Mouse (Mus musculus) MEL (cell line): Measurements from ENCODE around the gene Efna5. TPM values are rescaled to one million over a fixed set of nuclear protein-coding genes. Genes with fewer than 3 reads are reported as not detected.
A peak's percentile ranks its signal among the peaks of the same experiment; 100 is the strongest.

Experiments
- DNase-seq: peaks from one replicate; pipeline ENCODE4 v3.0.0; 2011; ENCODE audit warnings: low read depth, low spot score
- H3K27ac ChIP-seq: 2 replicates; pipeline ENCODE4 v1.5.1; 2012; ENCODE audit warnings: low read depth, mild to moderate bottlenecking, control low read depth, low read length, moderate library complexity; ENCODE audit not compliant: control insufficient read depth
- H3K27me3 ChIP-seq, 2 experiments: fragments of 150-350 bp in 1 of 2; sonication (generic) in 1 of 2; 2 replicates each; pipeline ENCODE4 v1.6.1; 2012; ENCODE audit warnings: low read length in 2 of 2, mild to moderate bottlenecking in 2 of 2, improper control_type of control experiment in 1 of 2, moderate library complexity in 1 of 2; ENCODE audit not compliant: insufficient read depth in 2 of 2, control insufficient read depth in 1 of 2
- H3K36me3 ChIP-seq, 2 experiments: 2 replicates each; pipeline ENCODE4 v1.6.1; 2012 to 2014; ENCODE audit warnings: low read length in 2 of 2, improper control_type of control experiment in 1 of 2, inconsistent platforms in 1 of 2, mild to moderate bottlenecking in 1 of 2; ENCODE audit not compliant: insufficient read depth in 2 of 2, control insufficient read depth in 1 of 2
- H3K4me1 ChIP-seq, 2 experiments: fragments of 150-350 bp in 1 of 2; sonication (generic) in 1 of 2; 2 replicates each; pipeline ENCODE4 v1.6.1; 2012; ENCODE audit warnings: low read length in 2 of 2, improper control_type of control experiment in 1 of 2, mild to moderate bottlenecking in 1 of 2; ENCODE audit not compliant: insufficient read depth in 2 of 2, control insufficient read depth in 1 of 2
- H3K4me3 ChIP-seq, 2 experiments: fragments of 150-350 bp in 1 of 2; sonication (generic) in 1 of 2; 2 replicates each; pipeline ENCODE4 v1.5.1; 2012; ENCODE audit warnings: low read depth in 2 of 2, low read length in 2 of 2, mild to moderate bottlenecking in 2 of 2, moderate library complexity in 2 of 2, control low read depth in 1 of 2, improper control_type of control experiment in 1 of 2; ENCODE audit not compliant: control insufficient read depth in 1 of 2, insufficient read depth in 1 of 2
- H3K79me2 ChIP-seq: 2 replicates; pipeline ENCODE4 v1.6.1; 2012; ENCODE audit warnings: mild to moderate bottlenecking, low read length, moderate library complexity; ENCODE audit not compliant: control insufficient read depth, poor library complexity, insufficient read depth
- H3K9ac ChIP-seq: 2 replicates; pipeline ENCODE4 v1.6.1; 2012; ENCODE audit warnings: low read depth, mild to moderate bottlenecking, control low read depth, low read length, moderate library complexity; ENCODE audit not compliant: control insufficient read depth, poor library complexity, severe bottlenecking
- H3K9me3 ChIP-seq: fragments of 150-350 bp; sonication (generic); replicated peaks from 2 replicates; pipeline ENCODE4 v1.6.1; 2012; ENCODE audit warnings: mild to moderate bottlenecking, low read length, improper control_type of control experiment, moderate library complexity; ENCODE audit not compliant: insufficient read depth
- CHD2 ChIP-seq: IDR thresholded peaks from 2 replicates; pipeline ENCODE4 v1.6.1; 2011; ENCODE audit warnings: low read length, improper control_type of control experiment
- EP300 ChIP-seq, 2 experiments: IDR thresholded peaks; 2 replicates each; pipeline ENCODE4 v1.6.1; 2011; ENCODE audit warnings: improper control_type of control experiment in 2 of 2, low read length in 2 of 2, low read depth in 1 of 2, mild to moderate bottlenecking in 1 of 2
- GABPA ChIP-seq: IDR thresholded peaks from 2 replicates; pipeline ENCODE4 v1.6.1; 2012; ENCODE audit warnings: low read depth, mild to moderate bottlenecking, inconsistent platforms, low read length, improper control_type of control experiment, moderate library complexity
- JUND ChIP-seq: IDR thresholded peaks from 2 replicates; pipeline ENCODE4 v1.6.1; 2011; ENCODE audit warnings: low read depth, mild to moderate bottlenecking, improper control_type of control experiment, low read length
- KAT2A ChIP-seq: conservative IDR thresholded peaks from 2 replicates; pipeline ENCODE4 v1.6.1; 2012; ENCODE audit warnings: low read depth, low read length, improper control_type of control experiment, inconsistent platforms
- MAX ChIP-seq: IDR thresholded peaks from 2 replicates; pipeline ENCODE4 v1.6.1; 2011; ENCODE audit warnings: low read length, improper control_type of control experiment
- MAZ ChIP-seq: IDR thresholded peaks from 2 replicates; pipeline ENCODE4 v1.6.1; 2012; ENCODE audit warnings: low read depth, mild to moderate bottlenecking, inconsistent platforms, low read length, improper control_type of control experiment
- MEF2A ChIP-seq: IDR thresholded peaks from 2 replicates; pipeline ENCODE4 v1.6.1; 2014; ENCODE audit warnings: low read depth, mild to moderate bottlenecking, inconsistent platforms, low read length, improper control_type of control experiment; ENCODE audit not compliant: poor library complexity, insufficient replicate concordance, severe bottlenecking; ENCODE audit errors: extremely low read depth
- MYB ChIP-seq: IDR thresholded peaks from 2 replicates; pipeline ENCODE4 v1.6.1; 2011; ENCODE audit warnings: mild to moderate bottlenecking, low read depth, low read length, improper control_type of control experiment
- MYC ChIP-seq: IDR thresholded peaks from 2 replicates; pipeline ENCODE4 v1.6.1; 2011; ENCODE audit warnings: low read depth, mild to moderate bottlenecking, low read length, improper control_type of control experiment, moderate library complexity
- SIN3A ChIP-seq: IDR thresholded peaks from 2 replicates; pipeline ENCODE4 v1.6.1; 2012; ENCODE audit warnings: low read length, improper control_type of control experiment, inconsistent platforms
- SMC3 ChIP-seq: IDR thresholded peaks from 2 replicates; pipeline ENCODE4 v1.6.1; 2011; ENCODE audit warnings: low read depth, low read length, improper control_type of control experiment
- TAL1 ChIP-seq: IDR thresholded peaks from 2 replicates; pipeline ENCODE4 v1.6.1; 2012; ENCODE audit warnings: mild to moderate bottlenecking, inconsistent platforms, low read length, moderate library complexity, mixed read lengths
- TCF12 ChIP-seq: IDR thresholded peaks from 2 replicates; pipeline ENCODE4 v1.6.1; 2014; ENCODE audit warnings: low read depth, mild to moderate bottlenecking, inconsistent platforms, low read length, improper control_type of control experiment, moderate library complexity
- ZC3H11A ChIP-seq: IDR thresholded peaks from 2 replicates; pipeline ENCODE4 v1.6.1; 2012; ENCODE audit warnings: low read depth, mild to moderate bottlenecking, inconsistent platforms, low read length, improper control_type of control experiment
- ZKSCAN1 ChIP-seq: IDR thresholded peaks from 2 replicates; pipeline ENCODE4 v1.6.1; 2012; ENCODE audit warnings: low read depth, mild to moderate bottlenecking, inconsistent platforms, low read length, improper control_type of control experiment, moderate library complexity
- ZMIZ1 ChIP-seq: IDR thresholded peaks from 2 replicates; pipeline ENCODE4 v1.6.1; 2012; ENCODE audit warnings: low read depth, mild to moderate bottlenecking, inconsistent platforms, low read length, improper control_type of control experiment, moderate library complexity
- polyA plus RNA-seq, 2 experiments: library from polyadenylated mRNA; stranded (reverse) in 1 of 2; unstranded in 1 of 2; fragments of >175 nt in 1 of 2; fragments of >200 nt in 1 of 2; gene quantifications; 2 replicates each; pipeline versions ENCODE4 v1.2.1 to v1.2.4; 2012; ENCODE audit warnings: low replicate concordance in 2 of 2, low read depth in 1 of 2; ENCODE audit not compliant: insufficient read length in 2 of 2, insufficient read depth in 1 of 2, missing spikeins in 1 of 2
- total RNA-seq: library from RNA; depleted of rRNA; stranded (reverse); fragments of 300-350 nt; gene quantifications from 2 replicates; pipeline ENCODE4 v1.2.3, GENCODE M21; 2012

Efna5 gene
- total and polyA plus RNA-seq, 3 experiments = not detected

- Histone ChIP-seq H3K9ac (no peak overlapping the region), H3K4me1 (no peaks in the 10 kb centered on the region), H3K27ac (no peak overlapping the region), H3K4me3 (no peak overlapping the region), H3K27me3 (no peaks in the 10 kb centered on the region), H3K79me2 (no peaks in the 10 kb centered on the region)
- TF ChIP-seq MAZ (no peak), SMC3 (no peak), MYB (no peak)
- TF ChIP-seq, all 39 proteins: peak for 0
- Histone ChIP-seq H3K9me3 (no peaks in the 10 kb centered on the region), H3K36me3 (no peaks in the 10 kb centered on the region)
- DNase-seq = no peak
Observed at GRCm38 (mm10) chr17:62845656-62846055, 35.5 kb downstream of the Efna5 start.

DNA sequence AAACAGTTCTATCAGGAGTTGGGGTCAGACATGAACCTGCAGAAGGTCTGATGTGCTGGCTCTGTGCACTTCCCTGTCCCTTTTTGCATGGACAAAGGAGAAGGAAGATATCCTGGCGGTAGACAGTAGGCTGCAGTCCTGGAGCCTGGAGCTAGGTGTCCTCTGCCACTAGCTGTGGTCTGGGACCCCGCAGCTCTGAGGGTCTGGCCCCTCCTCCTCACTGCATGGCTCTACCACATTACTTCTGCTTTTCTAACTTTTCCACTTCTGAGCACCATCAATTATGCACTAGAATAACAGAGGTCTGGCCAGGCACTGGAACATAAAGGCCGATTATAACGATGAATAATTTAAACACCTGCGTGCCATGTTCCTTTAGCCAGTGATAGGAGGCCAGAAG lies 36.8 kb downstream of the Efna5 start:
- Histone ChIP-seq H3K36me3 (no peaks in the 10 kb centered on the region), H3K27me3 (no peaks in the 10 kb centered on the region), H3K4me1 (no peaks in the 10 kb centered on the region), H3K4me3 (no peak overlapping the region), H3K9ac (no peak overlapping the region), H3K27ac (no peak overlapping the region), H3K79me2 (no peaks in the 10 kb centered on the region), H3K9me3 (no peaks in the 10 kb centered on the region)
- TF ChIP-seq SIN3A (no peak), EP300 (IDR thresholded peaks at IDR 0.05; ENCODE audit: low read depth in 1 of 2, low read length in 2 of 2) (no peak), ZKSCAN1 (no peak), MYC (no peak), MEF2A (no peak), KAT2A (no peak), ZC3H11A (no peak), ZMIZ1 (no peak), MYB (no peak), MAX (no peak), JUND (no peak), CHD2 (no peak), TCF12 (no peak)
- peak; percentile 20 for DNase-seq

- Histone ChIP-seq H3K27ac (no peak overlapping the region), H3K9ac (no peak overlapping the region), H3K36me3 (no peaks in the 10 kb centered on the region), H3K4me3 (no peak overlapping the region), H3K4me1 (no peaks in the 10 kb centered on the region), H3K27me3 (no peaks in the 10 kb centered on the region), H3K9me3 (no peaks in the 10 kb centered on the region), H3K79me2 (no peaks in the 10 kb centered on the region)
- DNase-seq = no peak
- no peak for TF ChIP-seq TAL1
- TF ChIP-seq GABPA = no peak
Observed at GRCm38 (mm10) chr17:62837336-62837735, 43.8 kb downstream of the Efna5 start.
